Mouse (Mus musculus): ENCODE results near the gene Cfap126. TPM values are rescaled to one million over a fixed set of nuclear protein-coding genes. Genes with fewer than 3 reads are reported as not detected.

Gene Cfap126
- polyA plus RNA-seq, 1 experiment from 2014 or later: 1.5 TPM

GRCm38 (mm10) chr1:171105226-171105625 is 8.5 kb upstream of the Cfap126 start:
- H3K9me3 ChIP-seq (ENCODE audit: low read length): no peaks in the 10 kb centered on the region
- WGBS (ENCODE audit: insufficient replicate concordance): 81% methylated on average over 6 of the region's 6 CpGs
- no peak for ATAC-seq

GRCm38 (mm10) chr1:171109620-171110019 is 4.1 kb upstream of the Cfap126 start:
- ATAC-seq: peak; percentile 65

More at GRCm38 (mm10) chr1:171105226-171105625, 8.5 kb upstream of the Cfap126 start:
- DNase-seq: no peak
- Histone ChIP-seq H3K27me3 (ENCODE audit: insufficient read depth, low read length) (no peaks in the 10 kb centered on the region), H3K4me2 (ENCODE audit: low read depth, low read length) (no peak overlapping the region), H3K4me1 (ENCODE audit: insufficient read depth) (peaks cover 9% of the 10 kb centered on the region; the same call in 1 of the 2 replicates), H3K27ac (ENCODE audit: low read depth) (no peak overlapping the region), H3K4me3 (ENCODE audit: low read depth, low read length) (no peak overlapping the region), H3K36me3 (replicated peaks; ENCODE audit: insufficient read depth, low read length) (no peaks in the 10 kb centered on the region), H3K9ac (replicated peaks) (no peak overlapping the region)
- TF ChIP-seq CTCF (IDR thresholded peaks at IDR 0.05; ENCODE audit: low read depth) (no peak), EP300 (IDR thresholded peaks at IDR 0.05; ENCODE audit: low read depth) (no peak)

GRCm38 (mm10) chr1:171110659-171111019 is 3.1 kb upstream of the Cfap126 start:
- H3K27ac ChIP-seq (ENCODE audit: low read depth): no peak overlapping the region

More at GRCm38 (mm10) chr1:171109620-171110019, 4.1 kb upstream of the Cfap126 start:
- peak overlapping the region; percentile 59 for H3K27ac ChIP-seq (ENCODE audit: low read depth)
- H3K36me3 ChIP-seq (replicated peaks; ENCODE audit: insufficient read depth, low read length): no peaks in the 10 kb centered on the region
- WGBS (ENCODE audit: insufficient replicate concordance): 48% methylated on average over 9 of the region's 9 CpGs
- TF ChIP-seq EP300 (IDR thresholded peaks at IDR 0.05; ENCODE audit: low read depth): no peak
- TF ChIP-seq CTCF (IDR thresholded peaks at IDR 0.05; ENCODE audit: low read depth): no peak
- no peaks in the 10 kb centered on the region for H3K27me3 ChIP-seq (ENCODE audit: insufficient read depth, low read length)
- no peak overlapping the region for H3K4me2 ChIP-seq (ENCODE audit: low read depth, low read length)
- peaks cover 24% of the 10 kb centered on the region for H3K4me1 ChIP-seq (ENCODE audit: insufficient read depth)
- peak; percentile 53 for DNase-seq
- H3K9me3 ChIP-seq (ENCODE audit: low read length): no peaks in the 10 kb centered on the region
- H3K4me3 ChIP-seq (ENCODE audit: low read depth, low read length): no peak overlapping the region
- H3K9ac ChIP-seq (replicated peaks): no peak overlapping the region

GRCm38 (mm10) chr1:171111020-171111780 is 2.5 kb upstream of the Cfap126 start:
- H3K9ac ChIP-seq (replicated peaks): peak overlapping the region; percentile 60
- ATAC-seq: peak; percentile 80
- WGBS (ENCODE audit: insufficient replicate concordance): under 1% methylated on average over 38 of the region's 38 CpGs
- peak overlapping the region; percentile 83 for H3K4me2 ChIP-seq (ENCODE audit: low read depth, low read length)
- H3K4me1 ChIP-seq (ENCODE audit: insufficient read depth): peaks cover 27% of the 10 kb centered on the region
- TF ChIP-seq EP300 (IDR thresholded peaks at IDR 0.05; ENCODE audit: low read depth): peak; percentile 77; the same call in 1 of the 2 replicates
- TF ChIP-seq CTCF (IDR thresholded peaks at IDR 0.05; ENCODE audit: low read depth): peak; percentile 99
- H3K9me3 ChIP-seq (ENCODE audit: low read length): no peaks in the 10 kb centered on the region
- no peaks in the 10 kb centered on the region for H3K27me3 ChIP-seq (ENCODE audit: insufficient read depth, low read length)
- peak overlapping the region; percentile 60 for H3K4me3 ChIP-seq (ENCODE audit: low read depth, low read length)
- peak; percentile 94 for DNase-seq
- H3K36me3 ChIP-seq (replicated peaks; ENCODE audit: insufficient read depth, low read length): no peaks in the 10 kb centered on the region
- H3K27ac ChIP-seq (ENCODE audit: low read depth): peak overlapping the region; percentile 71

More at GRCm38 (mm10) chr1:171110659-171111019, 3.1 kb upstream of the Cfap126 start:
- peak overlapping the region; percentile 60 for H3K4me3 ChIP-seq (ENCODE audit: low read depth, low read length)
- H3K9ac ChIP-seq (replicated peaks): 0 out of 2 replicates have a peak overlapping the region, but pooled peaks have one; percentile 60
- WGBS (ENCODE audit: insufficient replicate concordance): 24% methylated on average over 15 of the region's 15 CpGs
- peak overlapping the region; percentile 83 for H3K4me2 ChIP-seq (ENCODE audit: low read depth, low read length)
- ATAC-seq (no peak), DNase-seq (no peak)
- no peaks in the 10 kb centered on the region for H3K36me3 ChIP-seq (replicated peaks; ENCODE audit: insufficient read depth, low read length)
- no peaks in the 10 kb centered on the region for H3K9me3 ChIP-seq (ENCODE audit: low read length)
- H3K27me3 ChIP-seq (ENCODE audit: insufficient read depth, low read length): no peaks in the 10 kb centered on the region
- no peak for TF ChIP-seq EP300 (IDR thresholded peaks at IDR 0.05; ENCODE audit: low read depth)
- TF ChIP-seq CTCF (IDR thresholded peaks at IDR 0.05; ENCODE audit: low read depth): no peak
- H3K4me1 ChIP-seq (ENCODE audit: insufficient read depth): peaks cover 24% of the 10 kb centered on the region

GRCm38 (mm10) chr1:171111781-171112575 is 1.7 kb upstream of the Cfap126 start:
- 5% methylated on average over 15 of the region's 15 CpGs for WGBS (ENCODE audit: insufficient replicate concordance)
- no peak for ATAC-seq

GRCm38 (mm10) chr1:171112986-171113385 is 732 bp upstream of the Cfap126 start:
- H3K4me1 ChIP-seq (ENCODE audit: insufficient read depth): peaks cover 28% of the 10 kb centered on the region

More at GRCm38 (mm10) chr1:171111781-171112575, 1.7 kb upstream of the Cfap126 start:
- Histone ChIP-seq H3K27ac (ENCODE audit: low read depth) (peak overlapping the region; percentile 71), H3K9me3 (ENCODE audit: low read length) (no peaks in the 10 kb centered on the region), H3K4me3 (ENCODE audit: low read depth, low read length) (peak overlapping the region; percentile 60), H3K9ac (replicated peaks) (peak overlapping the region; percentile 60), H3K27me3 (ENCODE audit: insufficient read depth, low read length) (no peaks in the 10 kb centered on the region), H3K4me2 (ENCODE audit: low read depth, low read length) (peak overlapping the region; percentile 83), H3K36me3 (replicated peaks; ENCODE audit: insufficient read depth, low read length) (no peaks in the 10 kb centered on the region), H3K4me1 (ENCODE audit: insufficient read depth) (peaks cover 28% of the 10 kb centered on the region)
- DNase-seq: peak; percentile 50
- TF ChIP-seq CTCF (IDR thresholded peaks at IDR 0.05; ENCODE audit: low read depth): no peak
- no peak for TF ChIP-seq EP300 (IDR thresholded peaks at IDR 0.05; ENCODE audit: low read depth)

More at GRCm38 (mm10) chr1:171112986-171113385, 732 bp upstream of the Cfap126 start:
- Histone ChIP-seq H3K9ac (replicated peaks) (no peak overlapping the region), H3K27ac (ENCODE audit: low read depth) (peak overlapping the region; percentile 83; the same call in 1 of the 2 replicates), H3K27me3 (ENCODE audit: insufficient read depth, low read length) (no peaks in the 10 kb centered on the region), H3K4me3 (ENCODE audit: low read depth, low read length) (no peak overlapping the region), H3K9me3 (ENCODE audit: low read length) (no peaks in the 10 kb centered on the region), H3K4me2 (ENCODE audit: low read depth, low read length) (no peak overlapping the region), H3K36me3 (replicated peaks; ENCODE audit: insufficient read depth, low read length) (no peaks in the 10 kb centered on the region)
- WGBS (ENCODE audit: insufficient replicate concordance): 71% methylated on average over 4 of the region's 4 CpGs
- ATAC-seq (no peak), DNase-seq (no peak)
- TF ChIP-seq CTCF (IDR thresholded peaks at IDR 0.05; ENCODE audit: low read depth): no peak
- no peak for TF ChIP-seq EP300 (IDR thresholded peaks at IDR 0.05; ENCODE audit: low read depth)

Data from liver, postnatal 0 days (tissue).